Mouse (Mus musculus): Measurements from ENCODE around the gene Enox1. TPM values are rescaled to one million over a fixed set of nuclear protein-coding genes. Genes with fewer than 3 reads are reported as not detected.

Gene Enox1
- total RNA-seq, 1 experiment, result 25.3 TPM

- DNase-seq (ENCODE audit: low read depth, low spot score), result no peak
- Histone ChIP-seq H3K4me3 (ENCODE audit: insufficient read depth in 1 of 2, low read depth in 1 of 2, low read length in 2 of 2, poor library complexity in 1 of 2, severe bottlenecking in 1 of 2) (no peak overlapping the region), H3K9ac (ENCODE audit: insufficient read depth, low read depth, low read length, poor library complexity, severe bottlenecking) (no peak overlapping the region), H3K9me3 (ENCODE audit: control insufficient read depth, insufficient read depth, low read depth, low read length) (no peaks in the 10 kb centered on the region), H3K27ac (ENCODE audit: insufficient read depth, low read depth, low read length, poor library complexity, severe bottlenecking) (no peak overlapping the region), H3K4me1 (ENCODE audit: control insufficient read depth in 2 of 2, insufficient read depth in 2 of 2, low read length in 2 of 2, poor library complexity in 1 of 2) (peaks cover 3 to 6% of the 10 kb centered on the region in 2 experiments; a peak in 3 of 4 replicates), H3K36me3 (ENCODE audit: control insufficient read depth, insufficient read depth, low read length, poor library complexity, severe bottlenecking) (no peaks in the 10 kb centered on the region)
- in situ Hi-C loops (cut with MboI; ENCODE audit: low sequenced_read_pairs in 2 of 2, unreplicated experiment in 2 of 2), result no loop called here
- TF ChIP-seq ZNF384 (IDR thresholded peaks at IDR 0.05; ENCODE audit: low read depth, low read length), result no peak
- TF ChIP-seq CHD2 (IDR thresholded peaks at IDR 0.05; ENCODE audit: low read depth, low read length), result no peak
- TF ChIP-seq MAFK (IDR thresholded peaks at IDR 0.05; ENCODE audit: insufficient read depth, low read depth, low read length), result no peak
Measured at GRCm38 (mm10) chr14:77255711-77256110, 99.1 kb downstream of the Enox1 start.

GRCm38 (mm10) chr14:77256943-77257342 is 100.4 kb downstream of the Enox1 start:
- Histone ChIP-seq H3K36me3 (ENCODE audit: control insufficient read depth, insufficient read depth, low read length, poor library complexity, severe bottlenecking) (no peaks in the 10 kb centered on the region), H3K9ac (ENCODE audit: insufficient read depth, low read depth, low read length, poor library complexity, severe bottlenecking) (no peak overlapping the region), H3K4me3 (ENCODE audit: insufficient read depth in 1 of 2, low read depth in 1 of 2, low read length in 2 of 2, poor library complexity in 1 of 2, severe bottlenecking in 1 of 2) (no peak overlapping the region), H3K27ac (ENCODE audit: insufficient read depth, low read depth, low read length, poor library complexity, severe bottlenecking) (no peak overlapping the region), H3K9me3 (ENCODE audit: control insufficient read depth, insufficient read depth, low read depth, low read length) (no peaks in the 10 kb centered on the region), H3K4me1 (ENCODE audit: control insufficient read depth in 2 of 2, insufficient read depth in 2 of 2, low read length in 2 of 2, poor library complexity in 1 of 2) (peaks cover 0 to 2% of the 10 kb centered on the region in 2 experiments; a peak in 1 of 4 replicates)
- in situ Hi-C loops (cut with MboI; ENCODE audit: low sequenced_read_pairs in 2 of 2, unreplicated experiment in 2 of 2), result no loop called here
- DNase-seq (ENCODE audit: low read depth, low spot score), result no peak
- TF ChIP-seq ZC3H11A (IDR thresholded peaks at IDR 0.05; ENCODE audit: borderline replicate concordance, low read depth, low read length), result no peak
- TF ChIP-seq CHD2 (IDR thresholded peaks at IDR 0.05; ENCODE audit: low read depth, low read length), result no peak
- no peak for TF ChIP-seq ZNF384 (IDR thresholded peaks at IDR 0.05; ENCODE audit: low read depth, low read length)
- no peak for TF ChIP-seq HCFC1 (IDR thresholded peaks at IDR 0.05; ENCODE audit: borderline replicate concordance, insufficient read depth, low read length)
- TF ChIP-seq MAFK (IDR thresholded peaks at IDR 0.05; ENCODE audit: insufficient read depth, low read depth, low read length), result no peak

- Histone ChIP-seq H3K36me3 (ENCODE audit: control insufficient read depth, insufficient read depth, low read length, poor library complexity, severe bottlenecking) (no peaks in the 10 kb centered on the region), H3K4me3 (ENCODE audit: insufficient read depth in 1 of 2, low read depth in 1 of 2, low read length in 2 of 2, poor library complexity in 1 of 2, severe bottlenecking in 1 of 2) (no peak overlapping the region), H3K9ac (ENCODE audit: insufficient read depth, low read depth, low read length, poor library complexity, severe bottlenecking) (no peak overlapping the region), H3K9me3 (ENCODE audit: control insufficient read depth, insufficient read depth, low read depth, low read length) (no peaks in the 10 kb centered on the region), H3K27ac (ENCODE audit: insufficient read depth, low read depth, low read length, poor library complexity, severe bottlenecking) (no peak overlapping the region), H3K4me1 (ENCODE audit: control insufficient read depth in 2 of 2, insufficient read depth in 2 of 2, low read length in 2 of 2, poor library complexity in 1 of 2) (peaks cover 0 to under 1% of the 10 kb centered on the region in 2 experiments; a peak in 1 of 4 replicates)
- TF ChIP-seq ZC3H11A (IDR thresholded peaks at IDR 0.05; ENCODE audit: borderline replicate concordance, low read depth, low read length) (no peak), HCFC1 (IDR thresholded peaks at IDR 0.05; ENCODE audit: borderline replicate concordance, insufficient read depth, low read length) (no peak), ZNF384 (IDR thresholded peaks at IDR 0.05; ENCODE audit: low read depth, low read length) (no peak), MAFK (IDR thresholded peaks at IDR 0.05; ENCODE audit: insufficient read depth, low read depth, low read length) (no peak), CHD2 (IDR thresholded peaks at IDR 0.05; ENCODE audit: low read depth, low read length) (no peak)
- in situ Hi-C loops (cut with MboI; ENCODE audit: low sequenced_read_pairs in 2 of 2, unreplicated experiment in 2 of 2), result no loop called here
- DNase-seq (ENCODE audit: low read depth, low spot score), result no peak
Measured at GRCm38 (mm10) chr14:77257461-77257860, 100.9 kb downstream of the Enox1 start.

- no peaks in the 10 kb centered on the region for H3K9me3 ChIP-seq (ENCODE audit: control insufficient read depth, insufficient read depth, low read depth, low read length)
- in situ Hi-C loops (cut with MboI; ENCODE audit: low sequenced_read_pairs in 2 of 2, unreplicated experiment in 2 of 2), result no loop called here
- TF ChIP-seq MAFK (IDR thresholded peaks at IDR 0.05; ENCODE audit: insufficient read depth, low read depth, low read length) (no peak), ZC3H11A (IDR thresholded peaks at IDR 0.05; ENCODE audit: borderline replicate concordance, low read depth, low read length) (no peak), HCFC1 (IDR thresholded peaks at IDR 0.05; ENCODE audit: borderline replicate concordance, insufficient read depth, low read length) (no peak), ZNF384 (IDR thresholded peaks at IDR 0.05; ENCODE audit: low read depth, low read length) (no peak), CHD2 (IDR thresholded peaks at IDR 0.05; ENCODE audit: low read depth, low read length) (no peak)
- no peak overlapping the region for H3K27ac ChIP-seq (ENCODE audit: insufficient read depth, low read depth, low read length, poor library complexity, severe bottlenecking)
- H3K4me3 ChIP-seq (ENCODE audit: insufficient read depth in 1 of 2, low read depth in 1 of 2, low read length in 2 of 2, poor library complexity in 1 of 2, severe bottlenecking in 1 of 2), result no peak overlapping the region
- no peak overlapping the region for H3K9ac ChIP-seq (ENCODE audit: insufficient read depth, low read depth, low read length, poor library complexity, severe bottlenecking)
- H3K4me1 ChIP-seq (ENCODE audit: control insufficient read depth in 2 of 2, insufficient read depth in 2 of 2, low read length in 2 of 2, poor library complexity in 1 of 2), result peaks cover 0 to 2% of the 10 kb centered on the region in 2 experiments; a peak in 1 of 4 replicates
- no peaks in the 10 kb centered on the region for H3K36me3 ChIP-seq (ENCODE audit: control insufficient read depth, insufficient read depth, low read length, poor library complexity, severe bottlenecking)
- no peak for DNase-seq (ENCODE audit: low read depth, low spot score)
Measured at GRCm38 (mm10) chr14:77258186-77258585, 101.6 kb downstream of the Enox1 start.

- in situ Hi-C loops (cut with MboI; ENCODE audit: low sequenced_read_pairs in 2 of 2, unreplicated experiment in 2 of 2), result no loop called here
- H3K9me3 ChIP-seq (ENCODE audit: control insufficient read depth, insufficient read depth, low read depth, low read length), result no peaks in the 10 kb centered on the region
- H3K4me3 ChIP-seq (ENCODE audit: insufficient read depth in 1 of 2, low read depth in 1 of 2, low read length in 2 of 2, poor library complexity in 1 of 2, severe bottlenecking in 1 of 2), result no peak overlapping the region
- H3K36me3 ChIP-seq (ENCODE audit: control insufficient read depth, insufficient read depth, low read length, poor library complexity, severe bottlenecking), result no peaks in the 10 kb centered on the region
- H3K4me1 ChIP-seq (ENCODE audit: control insufficient read depth in 2 of 2, insufficient read depth in 2 of 2, low read length in 2 of 2, poor library complexity in 1 of 2), result peaks cover 0 to 6% of the 10 kb centered on the region in 2 experiments; a peak in 1 of 4 replicates
- TF ChIP-seq ZNF384 (IDR thresholded peaks at IDR 0.05; ENCODE audit: low read depth, low read length), result no peak
- no peak for TF ChIP-seq MAFK (IDR thresholded peaks at IDR 0.05; ENCODE audit: insufficient read depth, low read depth, low read length)
- TF ChIP-seq CHD2 (IDR thresholded peaks at IDR 0.05; ENCODE audit: low read depth, low read length), result no peak
- TF ChIP-seq ZC3H11A (IDR thresholded peaks at IDR 0.05; ENCODE audit: borderline replicate concordance, low read depth, low read length), result no peak
- TF ChIP-seq HCFC1 (IDR thresholded peaks at IDR 0.05; ENCODE audit: borderline replicate concordance, insufficient read depth, low read length), result no peak
- no peak overlapping the region for H3K27ac ChIP-seq (ENCODE audit: insufficient read depth, low read depth, low read length, poor library complexity, severe bottlenecking)
- no peak for DNase-seq (ENCODE audit: low read depth, low spot score)
- no peak overlapping the region for H3K9ac ChIP-seq (ENCODE audit: insufficient read depth, low read depth, low read length, poor library complexity, severe bottlenecking)
Measured at GRCm38 (mm10) chr14:77259686-77260085, 103.1 kb downstream of the Enox1 start.
